ENCODE assay signal across 10 mouse cellular contexts in genomic region chr3:154222141-154222591, GRCm38 (mm10).
DNase-seq lines count a peak whose midpoint lies in the region; ATAC-seq lines count a peak whose summit lies in the region.
"Had no signal": no experiment of that assay in that cellular context is flagged by ENCODE, and none has a peak within 500 bp of the region (broad histone marks: within the 10 kb centered on the region; RNA-seq: fewer than 3 reads in every experiment).

No protein-coding gene starts in this region.

- 45% methylated on average over 8 of the region's 8 CpGs for WGBS in embryonic facial prominence, embryonic 11.5 days
- WGBS in embryonic facial prominence, embryonic 10.5 days, result 54% methylated on average over 8 of the region's 8 CpGs
- 55% methylated on average over 8 of the region's 8 CpGs for WGBS in midbrain, embryonic 11.5 days
- 70% methylated on average over 8 of the region's 8 CpGs for WGBS in midbrain, embryonic 10.5 days
- WGBS in hindbrain, embryonic 15.5 days, result 30% methylated on average over 8 of the region's 8 CpGs
- 63% methylated on average over 8 of the region's 8 CpGs for WGBS in kidney, embryonic 15.5 days

- no peak for ATAC-seq in embryonic facial prominence, embryonic 11.5 days (replicated peaks; ENCODE audit: insufficient number of reproducible peaks, low FRiP score, low TSS enrichment, low read depth)
- ATAC-seq in midbrain, embryonic 11.5 days (ENCODE audit: low FRiP score), result 0 out of 2 replicates have a peak, but pooled peaks have one; percentile 22
- peak; percentile 54; the same call in 1 of the 2 replicates for ATAC-seq in hindbrain, embryonic 15.5 days (ENCODE audit: low FRiP score, low read depth)
- no peak for ATAC-seq in kidney, embryonic 15.5 days (replicated peaks; ENCODE audit: low FRiP score)
- ATAC-seq: Patski had no signal

- no peaks in the 10 kb centered on the region for H3K27me3 ChIP-seq in embryonic facial prominence, embryonic 11.5 days (ENCODE audit: control insufficient read depth, insufficient read depth, low read length)
- H3K27me3 ChIP-seq in embryonic facial prominence, embryonic 10.5 days (replicated peaks; ENCODE audit: low read depth, poor library complexity, severe bottlenecking), result no peaks in the 10 kb centered on the region
- no peaks in the 10 kb centered on the region for H3K27me3 ChIP-seq in midbrain, embryonic 11.5 days (ENCODE audit: control insufficient read depth, insufficient read depth, low read length)
- H3K27me3 ChIP-seq in midbrain, embryonic 10.5 days (ENCODE audit: low read depth, poor library complexity, severe bottlenecking), result no peaks in the 10 kb centered on the region
- no peaks in the 10 kb centered on the region for H3K27me3 ChIP-seq in hindbrain, embryonic 15.5 days
- H3K27me3 ChIP-seq in kidney, embryonic 15.5 days, result no peaks in the 10 kb centered on the region
- H3K27me3 ChIP-seq: Patski had no signal

- no peaks in the 10 kb centered on the region for H3K9me3 ChIP-seq in embryonic facial prominence, embryonic 11.5 days (replicated peaks; ENCODE audit: control insufficient read depth, low read length)
- H3K9me3 ChIP-seq in embryonic facial prominence, embryonic 10.5 days, result no peaks in the 10 kb centered on the region
- H3K9me3 ChIP-seq in midbrain, embryonic 11.5 days (ENCODE audit: control insufficient read depth, low read length), result no peaks in the 10 kb centered on the region
- no peaks in the 10 kb centered on the region for H3K9me3 ChIP-seq in midbrain, embryonic 10.5 days (replicated peaks)
- no peaks in the 10 kb centered on the region for H3K9me3 ChIP-seq in hindbrain, embryonic 15.5 days
- no peaks in the 10 kb centered on the region for H3K9me3 ChIP-seq in kidney, embryonic 15.5 days (replicated peaks)

- H3K9ac ChIP-seq in embryonic facial prominence, embryonic 11.5 days (replicated peaks; ENCODE audit: low read length), result no peak overlapping the region
- H3K9ac ChIP-seq in midbrain, embryonic 11.5 days (ENCODE audit: low read length), result no peak overlapping the region
- no peak overlapping the region for H3K9ac ChIP-seq in hindbrain, embryonic 15.5 days
- no peak overlapping the region for H3K9ac ChIP-seq in kidney, embryonic 15.5 days

- H3K36me3 ChIP-seq in embryonic facial prominence, embryonic 11.5 days (replicated peaks; ENCODE audit: control insufficient read depth, insufficient read depth, low read depth, low read length), result no peaks in the 10 kb centered on the region
- H3K36me3 ChIP-seq in embryonic facial prominence, embryonic 10.5 days (replicated peaks), result no peaks in the 10 kb centered on the region
- no peaks in the 10 kb centered on the region for H3K36me3 ChIP-seq in midbrain, embryonic 11.5 days (ENCODE audit: control insufficient read depth, insufficient read depth, low read length)
- H3K36me3 ChIP-seq in midbrain, embryonic 10.5 days, result no peaks in the 10 kb centered on the region
- no peaks in the 10 kb centered on the region for H3K36me3 ChIP-seq in hindbrain, embryonic 15.5 days
- no peaks in the 10 kb centered on the region for H3K36me3 ChIP-seq in kidney, embryonic 15.5 days

- no peak overlapping the region for H3K27ac ChIP-seq in embryonic facial prominence, embryonic 11.5 days (replicated peaks; ENCODE audit: low read depth, low read length)
- H3K27ac ChIP-seq in embryonic facial prominence, embryonic 10.5 days (replicated peaks), result no peak overlapping the region
- no peak overlapping the region for H3K27ac ChIP-seq in midbrain, embryonic 11.5 days (ENCODE audit: low read depth, low read length)
- H3K27ac ChIP-seq in midbrain, embryonic 10.5 days (replicated peaks), result no peak overlapping the region
- H3K27ac ChIP-seq in hindbrain, embryonic 15.5 days (replicated peaks), result peak overlapping the region; percentile 53
- no peak overlapping the region for H3K27ac ChIP-seq in kidney, embryonic 15.5 days

- peak; percentile 28 for DNase-seq in embryonic facial prominence, embryonic 11.5 days (ENCODE audit: low spot score)
- no peak for DNase-seq in embryonic facial prominence, embryonic 10.5 days (ENCODE audit: low spot score)
- peak; percentile 89 for DNase-seq in midbrain, embryonic 11.5 days (ENCODE audit: low spot score, missing footprints)
- DNase-seq in midbrain, embryonic 10.5 days (ENCODE audit: low spot score), result no peak
- peak; percentile 12 for DNase-seq in skeletal muscle tissue, adult 2 months (ENCODE audit: low read depth, low spot score)
- DNase-seq in urinary bladder, adult 18-20 months (ENCODE audit: low spot score in 2 of 2), result no peak
- DNase-seq: gastrocnemius, postnatal 25 days had no signal

- no peaks in the 10 kb centered on the region for H3K4me1 ChIP-seq in embryonic facial prominence, embryonic 11.5 days (ENCODE audit: control insufficient read depth, insufficient read depth, low read length)
- peaks cover 11% of the 10 kb centered on the region for H3K4me1 ChIP-seq in embryonic facial prominence, embryonic 10.5 days
- H3K4me1 ChIP-seq in midbrain, embryonic 11.5 days (ENCODE audit: control insufficient read depth, insufficient read depth, low read length), result no peaks in the 10 kb centered on the region; the same call in 1 of the 2 replicates
- H3K4me1 ChIP-seq in midbrain, embryonic 10.5 days, result peaks cover 16% of the 10 kb centered on the region
- H3K4me1 ChIP-seq in hindbrain, embryonic 15.5 days (replicated peaks), result peaks cover 12% of the 10 kb centered on the region
- H3K4me1 ChIP-seq in kidney, embryonic 15.5 days, result no peaks in the 10 kb centered on the region

- no peak overlapping the region for H3K4me3 ChIP-seq in embryonic facial prominence, embryonic 11.5 days (ENCODE audit: low read depth, low read length)
- H3K4me3 ChIP-seq in embryonic facial prominence, embryonic 10.5 days, result no peak overlapping the region
- H3K4me3 ChIP-seq in midbrain, embryonic 11.5 days (ENCODE audit: low read depth, low read length), result no peak overlapping the region
- no peak overlapping the region for H3K4me3 ChIP-seq in midbrain, embryonic 10.5 days
- H3K4me3 ChIP-seq in hindbrain, embryonic 15.5 days, result no peak overlapping the region
- no peak overlapping the region for H3K4me3 ChIP-seq in kidney, embryonic 15.5 days (replicated peaks)

- H3K4me2 ChIP-seq in embryonic facial prominence, embryonic 11.5 days (ENCODE audit: low read depth, low read length), result no peak overlapping the region
- H3K4me2 ChIP-seq in midbrain, embryonic 11.5 days, result no peak overlapping the region
- H3K4me2 ChIP-seq in hindbrain, embryonic 15.5 days, result peak overlapping the region; percentile 15; the same call in 1 of the 2 replicates
- H3K4me2 ChIP-seq in kidney, embryonic 15.5 days, result no peak overlapping the region

Comparison
In these comparisons a context has a peak if more than half of its experiments do, and no peak if none do; other contexts are left out.
1. DNase-seq: peak in embryonic facial prominence, embryonic 11.5 days (single experiment), midbrain, embryonic 11.5 days (single experiment) and skeletal muscle tissue, adult 2 months (single experiment); none in embryonic facial prominence, embryonic 10.5 days (single experiment), midbrain, embryonic 10.5 days (single experiment) and urinary bladder, adult 18-20 months (0 of 2).
2. ATAC-seq: peak in midbrain, embryonic 11.5 days (single experiment) and hindbrain, embryonic 15.5 days (single experiment); none in embryonic facial prominence, embryonic 11.5 days (single experiment) and kidney, embryonic 15.5 days (single experiment).